Mouse (Mus musculus) hindbrain, embryonic 14.5 days (tissue): ENCODE data around the gene Klf9. TPM values are rescaled to one million over a fixed set of nuclear protein-coding genes. Genes with fewer than 3 reads are reported as not detected.

ENCODE experiments used
- ATAC-seq: fragments of 200-750 bp; cut with Nextera tagmentation; 2 replicates; pipeline ENCODE4 v1.8.0; 2017; ENCODE audit warnings: moderate number of reproducible peaks, mild to moderate bottlenecking, moderate TSS enrichment, moderate library complexity; ENCODE audit not compliant: low FRiP score
- DNase-seq: peaks from one replicate; pipeline ENCODE4 v3.0.0-alpha.2; 2015; ENCODE audit warnings: low spot score
- H3K27ac ChIP-seq: fragments of 300-500 bp; sonication (generic); 2 replicates; pipeline ENCODE4 v1.5.1; 2014; ENCODE audit warnings: mild to moderate bottlenecking, moderate library complexity
- H3K27me3 ChIP-seq: fragments of 300-500 bp; sonication (generic); 2 replicates; pipeline ENCODE4 v1.6.1; 2014; ENCODE audit warnings: mild to moderate bottlenecking, low read length, mixed read lengths; ENCODE audit not compliant: control insufficient read depth, insufficient read depth
- H3K36me3 ChIP-seq: fragments of 300-500 bp; sonication (generic); replicated peaks from 2 replicates; pipeline ENCODE4 v1.6.1; 2014; ENCODE audit not compliant: control insufficient read depth, insufficient read depth
- H3K4me1 ChIP-seq: fragments of 300-500 bp; sonication (generic); replicated peaks from 2 replicates; pipeline ENCODE4 v1.6.1; 2014; ENCODE audit warnings: antibody characterized with exemption, low read length, mixed read lengths; ENCODE audit not compliant: control insufficient read depth, insufficient read depth
- H3K4me2 ChIP-seq: fragments of 300-500 bp; sonication (generic); replicated peaks from 2 replicates; pipeline ENCODE4 v1.6.1; 2014; ENCODE audit warnings: mild to moderate bottlenecking, moderate library complexity
- H3K4me3 ChIP-seq: fragments of 300-500 bp; sonication (generic); replicated peaks from 2 replicates; pipeline ENCODE4 v1.5.1; 2014; ENCODE audit warnings: mild to moderate bottlenecking, low read length
- H3K9ac ChIP-seq: fragments of 300-500 bp; sonication (generic); 2 replicates; pipeline ENCODE4 v1.6.1; 2014
- H3K9me3 ChIP-seq: fragments of 300-500 bp; sonication (generic); 2 replicates; pipeline ENCODE4 v1.6.1; 2016; ENCODE audit warnings: low read length; ENCODE audit not compliant: control insufficient read depth
- WGBS: fragments of 180-500 bp; shearing (Covaris S2); extraction: QIAGEN DNeasy Blood & Tissue Kit; methylation state at CpG from one replicate; pipeline ENCODE4 v1.1.7; 2014; 5-methylcytosine and 5-hydroxymethylcytosine counted together
- polyA plus RNA-seq: library from polyadenylated mRNA; unstranded; fragments of >200 nt; fragmentation: Nextera tagmentation; extraction: Ambion mirVana; gene quantifications from 2 replicates; pipeline ENCODE4 v1.2.1, GENCODE M21; 2014

Klf9 gene
- polyA plus RNA-seq, 1 experiment from 2014 or later: 2.4 TPM

- ATAC-seq: no peak
- Histone ChIP-seq H3K4me3 (no peak overlapping the region), H3K9me3 (no peaks in the 10 kb centered on the region), H3K27ac (no peak overlapping the region), H3K36me3 (no peaks in the 10 kb centered on the region), H3K27me3 (peaks cover 27% of the 10 kb centered on the region), H3K4me1 (peaks cover 6% of the 10 kb centered on the region; the same call in 1 of the 2 replicates), H3K9ac (no peak overlapping the region), H3K4me2 (no peak overlapping the region)
- DNase-seq: no peak
- 93% methylated on average over 2 of the region's 2 CpGs for WGBS
These were observed 11.1 kb upstream of the Klf9 start for GRCm38 (mm10) chr19:23129908-23130307.

- peaks cover 20% of the 10 kb centered on the region for H3K4me1 ChIP-seq
- DNase-seq (no peak), ATAC-seq (no peak)
- H3K36me3 ChIP-seq: no peaks in the 10 kb centered on the region
- peaks cover 50% of the 10 kb centered on the region for H3K27me3 ChIP-seq
- H3K4me2 ChIP-seq: no peak overlapping the region
- H3K9ac ChIP-seq: no peak overlapping the region
- WGBS: 65% methylated on average over 3 of the region's 3 CpGs
- H3K4me3 ChIP-seq: no peak overlapping the region
- H3K9me3 ChIP-seq: no peaks in the 10 kb centered on the region
- no peak overlapping the region for H3K27ac ChIP-seq
These were observed 8.9 kb upstream of the Klf9 start for GRCm38 (mm10) chr19:23132106-23132635.

GRCm38 (mm10) chr19:23132720-23133426 lies 8.2 kb upstream of the Klf9 start:
- Histone ChIP-seq H3K4me1 (peaks cover 20% of the 10 kb centered on the region), H3K36me3 (no peaks in the 10 kb centered on the region), H3K9ac (no peak overlapping the region), H3K4me3 (no peak overlapping the region), H3K27me3 (peaks cover 57% of the 10 kb centered on the region), H3K27ac (no peak overlapping the region), H3K9me3 (no peaks in the 10 kb centered on the region), H3K4me2 (no peak overlapping the region)
- DNase-seq (no peak), ATAC-seq (no peak)
- WGBS: 33% methylated on average over 7 of the region's 7 CpGs

GRCm38 (mm10) chr19:23133427-23134094 lies 7.5 kb upstream of the Klf9 start:
- Histone ChIP-seq H3K36me3 (no peaks in the 10 kb centered on the region), H3K27me3 (peaks cover 63% of the 10 kb centered on the region), H3K4me2 (peak overlapping the region; percentile 86; the same call in 1 of the 2 replicates), H3K4me3 (no peak overlapping the region; the same call in 1 of the 2 replicates), H3K27ac (no peak overlapping the region), H3K9ac (no peak overlapping the region), H3K9me3 (no peaks in the 10 kb centered on the region), H3K4me1 (peaks cover 20% of the 10 kb centered on the region)
- WGBS: 9% methylated on average over 9 of the region's 9 CpGs
- no peak for DNase-seq
- no peak; the same call in 1 of the 2 replicates for ATAC-seq

GRCm38 (mm10) chr19:23134095-23134440 lies 7.0 kb upstream of the Klf9 start:
- WGBS: 0% methylated on average over 14 of the region's 14 CpGs

GRCm38 (mm10) chr19:23134441-23135301 lies 6.4 kb upstream of the Klf9 start:
- Histone ChIP-seq H3K9me3 (no peaks in the 10 kb centered on the region), H3K9ac (peak overlapping the region; percentile 49), H3K4me2 (peak overlapping the region; percentile 86), H3K4me3 (peak overlapping the region; percentile 39), H3K4me1 (peaks cover 20% of the 10 kb centered on the region), H3K36me3 (no peaks in the 10 kb centered on the region), H3K27me3 (peaks cover 68% of the 10 kb centered on the region), H3K27ac (no peak overlapping the region)
- ATAC-seq: peak; percentile 36
- DNase-seq: no peak
- under 1% methylated on average over 47 of the region's 47 CpGs for WGBS

More at GRCm38 (mm10) chr19:23134095-23134440, 7.0 kb upstream of the Klf9 start:
- no peaks in the 10 kb centered on the region for H3K9me3 ChIP-seq
- peak; percentile 25; the same call in 1 of the 2 replicates for ATAC-seq
- no peak overlapping the region for H3K27ac ChIP-seq
- H3K4me3 ChIP-seq: peak overlapping the region; percentile 39
- DNase-seq: no peak
- no peaks in the 10 kb centered on the region for H3K36me3 ChIP-seq
- no peak overlapping the region for H3K9ac ChIP-seq
- peaks cover 20% of the 10 kb centered on the region for H3K4me1 ChIP-seq
- H3K27me3 ChIP-seq: peaks cover 66% of the 10 kb centered on the region
- H3K4me2 ChIP-seq: peak overlapping the region; percentile 86

GRCm38 (mm10) chr19:23135349-23136201 lies 5.5 kb upstream of the Klf9 start:
- Histone ChIP-seq H3K4me3 (peak overlapping the region; percentile 39), H3K9me3 (no peaks in the 10 kb centered on the region), H3K4me2 (peak overlapping the region; percentile 86), H3K27ac (no peak overlapping the region), H3K9ac (peak overlapping the region; percentile 49), H3K36me3 (no peaks in the 10 kb centered on the region), H3K27me3 (peaks cover 75% of the 10 kb centered on the region), H3K4me1 (peaks cover 23% of the 10 kb centered on the region)
- under 1% methylated on average over 55 of the region's 55 CpGs for WGBS
- DNase-seq (peak; percentile 71), ATAC-seq (peak; percentile 19; the same call in 1 of the 2 replicates)

- H3K27ac ChIP-seq: no peak overlapping the region
- under 1% methylated on average over 27 of the region's 27 CpGs for WGBS
- peak overlapping the region; percentile 39 for H3K4me3 ChIP-seq
- ATAC-seq (no peak), DNase-seq (no peak)
- peaks cover 75% of the 10 kb centered on the region for H3K27me3 ChIP-seq
- no peaks in the 10 kb centered on the region for H3K36me3 ChIP-seq
- no peaks in the 10 kb centered on the region for H3K9me3 ChIP-seq
- peaks cover 23% of the 10 kb centered on the region for H3K4me1 ChIP-seq
- peak overlapping the region; percentile 86 for H3K4me2 ChIP-seq
- peak overlapping the region; percentile 49 for H3K9ac ChIP-seq
These were observed 4.7 kb upstream of the Klf9 start for GRCm38 (mm10) chr19:23136202-23136850.
